Mouse (Mus musculus) cortical plate, adult 2 months (tissue): Measurements from ENCODE around the gene Myo6. TPM values are rescaled to one million over a fixed set of nuclear protein-coding genes. Genes with fewer than 3 reads are reported as not detected.

Experiments
- H3K27ac ChIP-seq: fragments of 200-500 bp; 2 replicates; pipeline ENCODE4 v1.5.1; 2012; ENCODE audit warnings: low read length, control low read depth, inconsistent platforms; ENCODE audit not compliant: insufficient read depth
- H3K4me1 ChIP-seq: fragments of 200-500 bp; 2 replicates; pipeline ENCODE4 v1.6.1; 2011; ENCODE audit warnings: low read length; ENCODE audit not compliant: control insufficient read depth, insufficient read depth
- H3K4me3 ChIP-seq: fragments of 200-500 bp; 2 replicates; pipeline ENCODE4 v1.5.1; 2011; ENCODE audit warnings: mild to moderate bottlenecking, low read length, control low read depth; ENCODE audit not compliant: insufficient read depth
- CTCF ChIP-seq: fragments of 200-500 bp; IDR thresholded peaks from 2 replicates; pipeline ENCODE4 v1.5.1; 2011; ENCODE audit warnings: mild to moderate bottlenecking, control low read depth, low read length; ENCODE audit not compliant: insufficient read depth; ENCODE audit errors: extremely low read depth
- POLR2A ChIP-seq: fragments of 200-500 bp; IDR thresholded peaks from 2 replicates; pipeline ENCODE4 v1.6.1; 2011; ENCODE audit warnings: mild to moderate bottlenecking, low read length, control low read depth; ENCODE audit not compliant: insufficient read depth; ENCODE audit errors: extremely low read depth
- polyA plus RNA-seq: library from polyadenylated mRNA; depleted of rRNA; stranded (reverse); fragments of >200 nt; gene quantifications from 2 replicates; pipeline ENCODE4 v1.2.3, GENCODE M21; 2012

Gene Myo6
- polyA plus RNA-seq, 1 experiment: 48.9 TPM

DNA sequence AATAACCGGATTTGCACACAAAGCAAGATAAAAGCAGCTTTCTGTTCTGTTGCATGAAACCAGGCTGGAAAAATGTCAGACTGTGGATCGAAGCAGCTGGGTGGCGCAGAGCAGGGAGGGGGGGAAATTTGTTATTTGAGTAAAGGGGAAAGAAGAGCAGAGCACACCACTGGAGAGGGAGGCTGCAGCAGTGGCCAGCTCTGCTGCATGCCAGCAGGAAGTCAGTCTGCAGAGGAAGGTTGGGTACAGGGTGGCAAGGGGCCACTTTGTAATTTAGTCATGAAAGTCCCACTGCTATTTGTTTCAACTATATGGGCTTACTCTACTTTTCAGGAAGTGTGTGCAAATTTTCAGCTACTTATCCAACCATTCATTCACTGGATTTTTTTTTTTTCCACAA lies 31.3 kb downstream of the Myo6 start:
- H3K4me1 ChIP-seq: peaks cover 5% of the 10 kb centered on the region; the same call in 1 of the 2 replicates
- no peak overlapping the region for H3K27ac ChIP-seq
- no peak overlapping the region for H3K4me3 ChIP-seq
- TF ChIP-seq CTCF (no peak), POLR2A (no peak)

DNA sequence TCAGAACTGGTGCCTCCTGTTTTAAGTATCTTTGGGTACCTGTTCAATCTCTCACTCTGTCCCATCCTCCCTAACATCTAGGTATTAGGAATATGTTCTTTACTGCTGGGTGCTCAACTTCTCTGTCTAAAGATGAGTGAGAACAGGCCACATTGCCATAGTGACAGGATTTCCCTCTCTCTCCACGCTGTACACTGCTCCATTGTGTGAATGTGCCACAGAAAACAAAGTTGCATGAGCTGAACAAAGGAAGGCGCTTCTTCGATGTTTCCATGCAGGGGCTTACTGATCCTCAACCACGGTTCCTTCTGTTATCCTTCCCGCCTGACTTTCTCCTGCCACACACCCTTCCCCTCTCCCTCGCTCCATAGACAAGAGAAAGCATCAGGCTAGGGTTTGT lies 32.4 kb downstream of the Myo6 start:
- Histone ChIP-seq H3K27ac (no peak overlapping the region), H3K4me1 (peaks cover 5% of the 10 kb centered on the region; the same call in 1 of the 2 replicates), H3K4me3 (no peak overlapping the region)
- TF ChIP-seq POLR2A: no peak
- TF ChIP-seq CTCF: no peak

DNA sequence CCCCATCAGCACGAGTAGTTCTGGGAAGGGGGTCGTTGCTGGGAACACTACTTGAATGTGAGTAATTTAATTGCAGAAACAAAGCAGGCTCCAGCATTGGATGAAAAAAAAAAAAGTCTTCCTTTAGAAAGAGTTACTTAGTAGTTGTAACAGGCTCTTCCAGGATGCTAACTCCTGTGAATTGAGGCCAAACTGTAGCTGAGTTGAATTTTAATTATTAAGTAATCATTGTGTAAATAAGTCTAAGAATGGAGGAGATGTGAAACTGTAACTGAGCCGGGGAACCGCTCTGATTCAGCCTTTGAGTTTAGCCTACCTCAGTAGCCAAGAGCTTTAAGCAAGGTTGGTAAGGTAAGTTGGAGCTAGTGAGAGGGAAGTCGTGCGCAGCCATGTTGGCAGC lies 36.0 kb downstream of the Myo6 start:
- H3K4me3 ChIP-seq: no peak overlapping the region
- peaks cover 5% of the 10 kb centered on the region for H3K4me1 ChIP-seq
- H3K27ac ChIP-seq: peak overlapping the region; percentile 28; the same call in 1 of the 2 replicates
- no peak for TF ChIP-seq POLR2A
- TF ChIP-seq CTCF: no peak

DNA sequence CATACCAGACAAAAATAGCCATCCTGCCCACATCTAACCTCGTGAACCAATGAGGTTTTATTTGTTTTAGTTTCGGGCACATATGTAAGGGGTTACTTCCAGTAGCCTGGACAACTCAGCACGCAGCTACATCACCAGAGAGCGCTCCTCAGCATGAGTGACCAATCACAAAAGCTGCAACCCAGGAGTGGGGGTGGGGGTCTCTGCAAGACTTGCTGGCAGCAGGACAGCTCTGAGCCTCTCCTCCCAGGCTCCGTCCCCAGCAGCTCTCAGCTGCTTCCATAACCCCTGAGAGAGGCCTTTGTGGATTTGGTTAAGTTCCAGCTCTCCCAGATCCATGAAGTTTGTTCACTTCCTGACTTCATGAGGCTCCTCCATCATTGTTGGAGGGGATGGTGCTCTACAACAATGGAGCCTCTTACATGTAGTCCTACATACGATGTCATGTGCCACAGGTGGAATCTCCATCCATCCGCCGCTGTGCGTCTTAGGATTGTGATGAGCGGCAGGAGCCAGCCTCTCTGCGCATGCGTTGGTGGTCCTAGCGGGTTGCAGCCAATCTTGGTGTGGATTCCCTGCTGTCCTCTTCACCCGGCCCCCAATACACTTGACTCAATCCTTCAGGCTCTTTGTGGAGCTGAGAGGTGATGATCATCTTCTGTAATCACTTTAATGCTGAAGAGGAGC lies 37.7 kb downstream of the Myo6 start:
- no peak overlapping the region for H3K4me3 ChIP-seq
- H3K27ac ChIP-seq: no peak overlapping the region; the same call in 1 of the 2 replicates
- TF ChIP-seq CTCF: no peak
- TF ChIP-seq POLR2A: no peak
- H3K4me1 ChIP-seq: no peaks in the 10 kb centered on the region; the same call in 1 of the 2 replicates

DNA sequence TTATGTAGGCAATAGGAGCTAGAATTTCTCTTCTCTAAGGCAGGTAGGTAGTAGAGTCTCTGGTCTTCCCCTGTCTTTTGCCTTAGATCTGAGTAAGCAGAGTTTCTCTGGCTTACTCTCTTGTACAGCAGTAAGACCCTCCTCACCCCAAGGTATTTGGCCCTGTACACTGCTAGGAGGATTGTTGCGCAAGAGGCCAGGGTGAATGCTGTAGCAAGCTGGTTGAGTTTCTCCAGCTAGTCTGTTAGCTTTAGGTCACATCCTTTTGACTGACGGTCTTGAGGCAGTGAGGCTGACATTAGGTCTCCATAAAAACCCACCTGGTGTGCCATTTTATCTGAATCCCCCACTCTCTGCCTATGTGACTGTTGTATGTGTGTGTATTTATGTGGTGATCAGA lies 43.9 kb downstream of the Myo6 start:
- no peak overlapping the region for H3K4me3 ChIP-seq
- no peak for TF ChIP-seq POLR2A
- no peaks in the 10 kb centered on the region; the same call in 1 of the 2 replicates for H3K4me1 ChIP-seq
- H3K27ac ChIP-seq: no peak overlapping the region

DNA sequence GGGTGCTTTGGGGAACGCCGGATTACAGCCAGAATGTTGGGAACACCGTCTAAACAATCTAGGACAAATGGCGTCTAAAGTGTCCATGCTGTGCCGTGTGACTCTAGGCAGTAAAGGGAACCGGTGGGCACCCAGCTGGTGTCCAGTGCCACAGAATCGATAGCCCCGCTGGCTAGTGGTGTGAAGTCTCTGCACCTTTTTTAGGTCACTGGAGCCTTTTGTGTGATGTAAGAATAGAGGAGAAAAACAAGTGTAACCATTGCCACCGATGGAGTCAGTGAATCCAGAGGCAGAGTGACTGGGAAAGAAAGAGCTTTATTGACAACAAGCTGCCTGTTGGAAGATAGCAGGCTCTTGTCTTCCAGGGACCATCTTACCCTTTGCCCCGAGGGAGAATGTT lies 44.6 kb downstream of the Myo6 start:
- TF ChIP-seq CTCF (no peak), POLR2A (no peak)
- Histone ChIP-seq H3K27ac (0 out of 2 replicates have a peak overlapping the region, but pooled peaks have one; percentile 25), H3K4me3 (no peak overlapping the region), H3K4me1 (no peaks in the 10 kb centered on the region; the same call in 1 of the 2 replicates)

DNA sequence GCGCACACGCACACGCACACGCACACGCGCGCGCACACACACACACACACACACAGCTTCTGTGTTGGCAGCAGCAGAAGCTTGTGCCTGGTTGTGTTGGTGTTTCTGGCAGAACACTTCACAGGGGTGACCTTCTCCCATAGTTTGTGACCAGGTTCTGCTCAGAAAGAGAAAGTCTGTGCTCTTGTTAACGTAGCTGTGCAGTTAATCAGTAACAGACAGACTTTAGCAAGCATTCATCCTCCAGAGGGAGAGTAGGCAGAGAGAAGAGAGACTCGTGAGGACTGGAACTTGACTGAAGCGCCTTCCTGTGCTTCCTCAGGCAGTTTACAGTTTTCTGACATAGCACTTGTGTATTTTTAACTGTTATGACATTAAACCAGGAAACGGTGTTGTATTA lies 45.3 kb downstream of the Myo6 start:
- TF ChIP-seq POLR2A (no peak), CTCF (no peak)
- no peaks in the 10 kb centered on the region; the same call in 1 of the 2 replicates for H3K4me1 ChIP-seq
- H3K4me3 ChIP-seq: no peak overlapping the region
- no peak overlapping the region for H3K27ac ChIP-seq

DNA sequence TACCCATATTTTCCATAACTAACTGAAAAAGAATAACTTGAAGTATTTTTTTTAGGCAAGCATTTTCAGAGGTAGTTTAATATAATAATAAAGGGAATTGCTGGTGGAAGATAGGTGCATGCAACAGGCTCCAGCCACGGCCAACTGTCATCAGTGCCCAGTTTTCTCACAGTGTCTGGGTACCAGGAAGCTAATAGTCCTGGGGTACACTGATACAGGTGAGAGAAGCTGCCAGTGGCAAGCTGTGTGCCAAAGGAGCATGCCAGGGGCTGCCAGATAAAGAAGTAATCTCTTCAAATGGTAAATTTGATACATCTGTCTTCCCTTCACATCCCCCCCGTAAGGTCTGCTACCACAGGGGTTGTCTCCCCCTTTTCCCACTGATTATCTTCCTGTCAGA lies 48.6 kb downstream of the Myo6 start:
- TF ChIP-seq CTCF (no peak), POLR2A (no peak)

DNA sequence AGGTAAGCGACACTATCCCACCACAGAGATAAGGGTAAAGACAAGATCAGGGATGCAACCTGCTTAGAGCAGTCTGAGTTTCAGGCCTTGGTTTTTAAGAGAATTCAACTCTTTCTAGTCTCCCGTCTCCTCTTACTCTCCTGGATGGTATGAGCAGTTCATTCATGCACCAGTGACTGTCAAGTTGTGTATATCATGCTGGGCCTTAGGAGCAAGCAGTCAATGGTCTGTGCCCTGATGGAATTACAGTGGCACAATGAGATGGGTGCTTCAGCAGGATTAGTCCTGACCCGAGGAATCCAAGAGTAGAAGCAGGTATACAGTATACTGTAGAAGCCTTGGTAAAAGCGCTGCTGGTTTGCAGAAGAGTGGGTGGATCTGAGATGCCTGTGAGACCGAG lies 50.7 kb downstream of the Myo6 start:
- TF ChIP-seq POLR2A: no peak
- no peaks in the 10 kb centered on the region; the same call in 1 of the 2 replicates for H3K4me1 ChIP-seq
- H3K4me3 ChIP-seq: no peak overlapping the region
- H3K27ac ChIP-seq: no peak overlapping the region

More for the DNA sequence above, 48.6 kb downstream of the Myo6 start:
- Histone ChIP-seq H3K27ac (no peak overlapping the region), H3K4me3 (no peak overlapping the region), H3K4me1 (no peaks in the 10 kb centered on the region; the same call in 1 of the 2 replicates)

DNA sequence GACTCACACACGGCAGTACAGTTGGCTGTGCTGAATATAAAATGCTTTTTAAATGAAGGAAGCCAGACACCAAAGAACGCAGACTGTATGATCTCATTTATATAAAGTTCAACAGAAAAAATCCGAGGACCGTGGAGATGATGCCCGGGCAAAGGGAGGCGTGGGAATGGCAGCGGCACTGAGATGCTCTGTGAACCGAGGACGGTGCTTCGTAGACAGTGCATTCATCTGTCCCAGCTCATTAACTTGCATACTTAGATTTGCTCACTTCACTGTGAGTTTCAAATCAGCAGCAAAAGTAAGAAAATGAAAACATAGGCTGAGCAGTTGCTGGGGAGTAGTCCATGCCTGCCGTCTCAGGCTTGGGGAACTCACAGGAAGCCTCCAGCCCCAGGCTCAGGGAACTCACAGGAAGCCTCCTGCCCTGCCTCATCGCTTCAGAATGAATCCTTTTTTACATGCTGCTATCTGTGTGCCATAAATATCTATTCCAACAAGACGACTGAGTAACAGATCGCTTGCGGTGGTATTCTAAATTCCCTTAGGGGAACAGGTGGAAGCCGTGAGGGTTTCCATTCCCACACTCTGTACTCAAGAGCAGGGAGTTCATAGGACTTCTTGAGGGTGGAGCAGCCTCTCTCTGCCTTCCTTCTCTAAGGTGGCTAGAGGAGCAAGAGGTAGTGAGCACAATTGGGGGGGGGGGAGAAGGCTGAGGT lies 52.1 kb downstream of the Myo6 start:
- no peak overlapping the region for H3K27ac ChIP-seq
- no peaks in the 10 kb centered on the region; the same call in 1 of the 2 replicates for H3K4me1 ChIP-seq
- no peak overlapping the region for H3K4me3 ChIP-seq
- TF ChIP-seq CTCF (no peak), POLR2A (no peak)
